Mouse (Mus musculus) embryonic facial prominence, embryonic 15.5 days (tissue): ENCODE measurements around the gene Ncoa5. TPM values are rescaled to one million over a fixed set of nuclear protein-coding genes. Genes with fewer than 3 reads are reported as not detected.

Experiments used
- ATAC-seq: fragments of 200-750 bp; cut with Nextera tagmentation; 2 replicates; pipeline ENCODE4 v1.8.0; 2017; ENCODE audit warnings: low read depth, moderate TSS enrichment; ENCODE audit not compliant: insufficient number of reproducible peaks, low FRiP score, low TSS enrichment
- H3K27ac ChIP-seq: fragments of 300-500 bp; sonication (generic); replicated peaks from 2 replicates; pipeline ENCODE4 v1.5.1; 2015; ENCODE audit warnings: mild to moderate bottlenecking, inconsistent platforms
- H3K27me3 ChIP-seq: fragments of 300-500 bp; sonication (generic); 2 replicates; pipeline ENCODE4 v1.6.1; 2015; ENCODE audit warnings: inconsistent platforms
- H3K36me3 ChIP-seq: fragments of 300-500 bp; sonication (generic); 2 replicates; pipeline ENCODE4 v1.6.1; 2015; ENCODE audit warnings: mild to moderate bottlenecking, inconsistent platforms
- H3K4me1 ChIP-seq: fragments of 300-500 bp; sonication (generic); 2 replicates; pipeline ENCODE4 v1.6.1; 2015; ENCODE audit warnings: inconsistent platforms
- H3K4me2 ChIP-seq: fragments of 300-500 bp; sonication (generic); replicated peaks from 2 replicates; pipeline ENCODE4 v1.6.1; 2015; ENCODE audit warnings: mild to moderate bottlenecking, inconsistent platforms
- H3K4me3 ChIP-seq: fragments of 300-500 bp; sonication (generic); replicated peaks from 2 replicates; pipeline ENCODE4 v1.5.1; 2015; ENCODE audit warnings: mild to moderate bottlenecking, inconsistent platforms
- H3K9ac ChIP-seq: fragments of 300-500 bp; sonication (generic); 2 replicates; pipeline ENCODE4 v1.6.1; 2015; ENCODE audit warnings: inconsistent platforms
- H3K9me3 ChIP-seq: fragments of 300-500 bp; sonication (generic); replicated peaks from 2 replicates; pipeline ENCODE4 v1.6.1; 2016; ENCODE audit warnings: inconsistent platforms
- WGBS: fragments of 180-500 bp; shearing (Covaris S2); methylation state at CpG from one replicate; pipeline ENCODE4 v1.1.7; 2015; 5-methylcytosine and 5-hydroxymethylcytosine counted together
- polyA plus RNA-seq: library from polyadenylated mRNA; unstranded; fragments of >200 nt; fragmentation: Nextera tagmentation; extraction: Ambion mirVana; gene quantifications from 2 replicates; pipeline ENCODE4 v1.2.1, GENCODE M21; 2015

The Ncoa5 gene
- polyA plus RNA-seq, 1 experiment from 2014 or later: 67.0 TPM

DNA sequence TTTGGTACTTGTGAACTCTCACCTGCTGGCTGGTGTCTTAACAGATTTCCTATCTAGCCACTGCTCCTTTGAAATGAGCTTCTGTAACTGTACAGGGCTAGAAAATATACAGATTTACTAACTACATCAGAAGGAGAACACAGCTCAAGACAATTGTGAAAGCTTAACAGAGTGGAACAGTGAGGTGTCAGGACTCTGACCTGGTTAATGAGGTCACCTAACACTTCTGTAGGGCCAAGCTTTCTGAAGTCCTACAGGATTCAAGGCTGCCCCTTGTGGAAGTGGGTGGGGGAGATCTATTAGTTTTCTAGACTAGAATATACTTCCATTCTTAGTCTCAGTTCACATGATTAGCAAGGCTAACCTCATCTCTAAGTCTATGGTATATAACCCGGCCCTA is 26.7 kb downstream of the Ncoa5 start:
- WGBS: 95% methylated on average over 1 of the region's 1 CpGs
- Histone ChIP-seq H3K27me3 (no peaks in the 10 kb centered on the region), H3K9me3 (no peaks in the 10 kb centered on the region), H3K4me3 (no peak overlapping the region), H3K27ac (no peak overlapping the region), H3K36me3 (peaks cover 99% of the 10 kb centered on the region), H3K4me1 (no peaks in the 10 kb centered on the region), H3K9ac (no peak overlapping the region), H3K4me2 (no peak overlapping the region)
- no peak for ATAC-seq

- no peaks in the 10 kb centered on the region for H3K27me3 ChIP-seq
- 95% methylated on average over 4 of the region's 4 CpGs for WGBS
- H3K27ac ChIP-seq: no peak overlapping the region
- no peak for ATAC-seq
- no peak overlapping the region for H3K4me3 ChIP-seq
- no peak overlapping the region for H3K9ac ChIP-seq
- no peak overlapping the region for H3K4me2 ChIP-seq
- peaks cover 99% of the 10 kb centered on the region for H3K36me3 ChIP-seq
- H3K4me1 ChIP-seq: no peaks in the 10 kb centered on the region
- no peaks in the 10 kb centered on the region for H3K9me3 ChIP-seq
These were observed 27.9 kb downstream of the Ncoa5 start for GRCm38 (mm10) chr2:165006813-165007212.

GRCm38 (mm10) chr2:165004237-165004636 is 30.4 kb downstream of the Ncoa5 start:
- no peaks in the 10 kb centered on the region for H3K4me1 ChIP-seq
- peaks cover 99% of the 10 kb centered on the region for H3K36me3 ChIP-seq
- no peak overlapping the region for H3K9ac ChIP-seq
- ATAC-seq: no peak
- peaks cover 8% of the 10 kb centered on the region; the same call in 1 of the 2 replicates for H3K27me3 ChIP-seq
- H3K4me3 ChIP-seq: no peak overlapping the region
- WGBS: 83% methylated on average over 10 of the region's 10 CpGs
- H3K9me3 ChIP-seq: no peaks in the 10 kb centered on the region
- no peak overlapping the region for H3K4me2 ChIP-seq
- H3K27ac ChIP-seq: no peak overlapping the region

- Histone ChIP-seq H3K9me3 (no peaks in the 10 kb centered on the region), H3K27ac (no peak overlapping the region), H3K36me3 (peaks cover 89% of the 10 kb centered on the region), H3K4me3 (no peak overlapping the region), H3K9ac (no peak overlapping the region), H3K4me2 (no peak overlapping the region), H3K4me1 (peaks cover 8% of the 10 kb centered on the region), H3K27me3 (peaks cover 19% of the 10 kb centered on the region)
- WGBS: 86% methylated on average over 3 of the region's 3 CpGs
- no peak for ATAC-seq
These were observed 31.6 kb downstream of the Ncoa5 start for GRCm38 (mm10) chr2:165003108-165003507.

DNA sequence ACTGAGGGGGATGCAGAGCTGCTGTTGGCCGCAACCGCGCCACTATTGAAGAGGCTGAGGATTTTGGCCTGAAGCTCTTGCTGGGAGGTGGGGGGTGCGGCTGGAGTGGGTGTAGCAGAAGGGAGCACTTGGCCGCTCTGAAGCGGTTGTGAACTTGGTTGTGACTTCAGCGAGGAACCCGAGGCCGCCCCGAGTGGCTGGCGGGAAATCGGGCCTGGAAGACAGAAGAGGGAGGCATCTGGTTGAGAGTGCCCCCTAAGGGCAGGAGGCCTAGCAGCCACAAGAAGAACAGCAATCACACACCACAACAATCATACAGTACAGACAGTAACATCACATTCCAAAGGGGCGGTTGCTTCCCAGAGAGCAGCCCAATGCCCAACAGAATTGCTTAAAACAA is 32.7 kb downstream of the Ncoa5 start:
- H3K4me2 ChIP-seq: no peak overlapping the region
- no peak overlapping the region for H3K9ac ChIP-seq
- H3K27me3 ChIP-seq: peaks cover 31% of the 10 kb centered on the region
- no peak overlapping the region for H3K4me3 ChIP-seq
- H3K36me3 ChIP-seq: peaks cover 77% of the 10 kb centered on the region
- no peaks in the 10 kb centered on the region for H3K9me3 ChIP-seq
- H3K4me1 ChIP-seq: peaks cover 19% of the 10 kb centered on the region
- no peak overlapping the region for H3K27ac ChIP-seq
- no peak for ATAC-seq
- WGBS: 91% methylated on average over 13 of the region's 13 CpGs

DNA sequence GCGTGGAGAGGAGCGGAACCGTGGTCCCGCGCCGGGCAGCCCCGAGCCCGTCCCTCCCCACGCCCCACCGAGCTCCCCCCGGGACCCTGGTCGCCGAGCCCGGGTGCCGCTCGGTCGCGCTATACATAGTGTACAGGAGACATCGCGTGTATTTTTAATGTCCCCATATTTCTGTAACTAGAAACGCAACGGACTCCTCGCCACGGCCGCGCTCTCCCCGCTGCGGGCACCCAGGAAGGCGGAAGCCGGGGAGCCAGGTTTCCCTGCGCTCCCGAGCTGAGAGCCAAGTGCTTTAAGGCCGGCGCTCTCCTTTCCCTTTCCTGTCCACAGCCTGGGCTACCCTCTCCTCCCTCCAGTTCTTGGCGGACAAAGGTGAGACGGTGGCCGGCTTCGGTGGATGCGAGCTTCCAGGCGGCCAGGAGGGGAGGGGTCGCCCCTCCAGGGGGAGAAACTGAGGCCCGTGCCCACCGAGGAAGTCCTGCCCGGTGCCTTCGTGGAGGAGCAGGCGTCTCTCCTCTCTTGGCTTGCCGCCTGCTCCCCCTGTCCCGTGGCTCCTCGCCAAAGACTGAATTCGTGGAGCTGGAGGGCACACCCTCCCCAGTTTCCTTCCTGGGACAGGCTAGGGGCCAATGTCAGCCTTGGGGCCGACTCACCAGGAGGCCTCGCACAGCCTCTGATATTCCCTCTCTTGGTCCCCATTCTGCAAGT is 36.8 kb downstream of the Ncoa5 start:
- no peak for ATAC-seq
- H3K4me3 ChIP-seq: peak overlapping the region; percentile 40
- peaks cover 37% of the 10 kb centered on the region for H3K36me3 ChIP-seq
- H3K4me1 ChIP-seq: peaks cover 22% of the 10 kb centered on the region
- peak overlapping the region; percentile 67 for H3K4me2 ChIP-seq
- WGBS: under 1% methylated on average over 51 of the region's 52 CpGs
- H3K9ac ChIP-seq: peak overlapping the region; percentile 15
- H3K9me3 ChIP-seq: no peaks in the 10 kb centered on the region
- no peak overlapping the region for H3K27ac ChIP-seq
- peaks cover 57% of the 10 kb centered on the region for H3K27me3 ChIP-seq

DNA sequence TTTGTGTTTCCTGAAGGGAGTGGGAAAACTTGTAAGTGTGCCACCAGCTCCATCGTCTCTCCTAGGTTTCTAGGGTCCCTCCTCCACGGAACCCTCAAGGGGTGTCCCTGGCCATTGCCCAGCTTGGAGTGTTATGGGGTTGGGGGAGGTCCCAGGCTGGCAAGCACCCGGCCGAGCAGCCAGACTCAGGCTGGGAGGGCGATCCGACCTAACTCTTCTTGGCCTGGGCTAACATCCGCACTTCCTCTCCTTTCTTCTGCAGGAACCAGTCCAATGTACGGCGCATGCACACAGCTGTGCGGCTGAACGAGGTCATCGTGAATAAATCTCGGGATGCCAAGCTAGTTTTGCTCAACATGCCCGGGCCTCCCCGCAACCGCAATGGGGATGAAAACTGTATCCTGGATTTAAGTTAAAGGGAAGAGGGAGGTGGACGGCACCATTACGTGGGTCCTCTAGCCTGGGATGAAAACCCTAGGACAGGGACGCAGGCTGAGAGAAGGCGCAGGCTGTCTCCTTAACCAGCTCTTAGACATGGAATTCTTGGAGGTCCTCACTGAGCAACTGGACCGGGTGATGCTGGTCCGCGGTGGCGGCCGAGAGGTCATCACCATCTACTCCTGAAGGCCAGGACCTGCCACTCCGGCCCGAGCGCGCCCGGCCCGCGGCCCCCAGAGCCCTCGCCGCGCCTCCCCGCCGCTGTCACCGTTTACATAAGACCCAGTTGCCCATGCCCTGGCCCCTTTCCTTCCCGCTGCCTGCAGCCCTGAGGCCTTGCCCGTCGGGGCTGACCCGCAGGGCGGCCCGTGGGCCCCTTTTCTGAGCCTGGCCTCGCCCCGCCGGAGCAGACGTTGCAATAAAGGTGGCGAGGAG is 37.6 kb downstream of the Ncoa5 start:
- H3K36me3 ChIP-seq: peaks cover 30% of the 10 kb centered on the region
- peak overlapping the region; percentile 67 for H3K4me2 ChIP-seq
- ATAC-seq: no peak
- H3K27ac ChIP-seq: no peak overlapping the region
- peaks cover 57% of the 10 kb centered on the region for H3K27me3 ChIP-seq
- H3K4me3 ChIP-seq: peak overlapping the region; percentile 40
- WGBS: 6% methylated on average over 49 of the region's 49 CpGs
- H3K4me1 ChIP-seq: peaks cover 22% of the 10 kb centered on the region
- H3K9me3 ChIP-seq: no peaks in the 10 kb centered on the region
- H3K9ac ChIP-seq: 0 out of 2 replicates have a peak overlapping the region, but pooled peaks have one; percentile 15

DNA sequence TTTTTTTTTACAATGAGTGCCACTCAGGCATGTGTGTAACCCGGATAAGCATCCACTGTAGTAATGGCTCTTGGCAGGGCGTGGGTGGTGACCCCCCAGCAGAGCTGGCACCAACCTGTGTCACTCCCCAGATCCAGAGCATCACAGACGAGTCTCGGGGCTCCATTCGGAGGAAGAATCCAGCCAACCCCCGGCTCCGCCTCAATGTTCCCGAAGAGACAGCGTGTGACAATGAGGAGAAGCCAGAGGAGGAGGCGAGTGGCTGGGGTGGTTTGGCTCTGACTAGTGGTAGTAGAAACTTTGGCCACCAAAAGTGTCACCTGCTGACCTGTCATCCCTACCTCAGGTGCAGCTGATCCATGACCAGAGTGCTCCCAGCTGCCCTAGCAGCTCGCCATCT is 38.7 kb downstream of the Ncoa5 start:
- Histone ChIP-seq H3K4me2 (no peak overlapping the region), H3K4me3 (no peak overlapping the region), H3K9ac (no peak overlapping the region), H3K4me1 (peaks cover 22% of the 10 kb centered on the region), H3K9me3 (no peaks in the 10 kb centered on the region), H3K27me3 (peaks cover 60% of the 10 kb centered on the region), H3K27ac (no peak overlapping the region), H3K36me3 (peaks cover 18% of the 10 kb centered on the region)
- 67% methylated on average over 11 of the region's 11 CpGs for WGBS
- ATAC-seq: no peak

GRCm38 (mm10) chr2:164994659-164995428 is 39.8 kb downstream of the Ncoa5 start:
- Histone ChIP-seq H3K9ac (no peak overlapping the region), H3K9me3 (no peaks in the 10 kb centered on the region), H3K4me1 (peaks cover 22% of the 10 kb centered on the region), H3K27ac (no peak overlapping the region), H3K4me3 (no peak overlapping the region), H3K36me3 (peaks cover 7% of the 10 kb centered on the region), H3K4me2 (no peak overlapping the region), H3K27me3 (peaks cover 58% of the 10 kb centered on the region)
- 57% methylated on average over 21 of the region's 21 CpGs for WGBS
- ATAC-seq: no peak

- no peaks in the 10 kb centered on the region for H3K9me3 ChIP-seq
- no peak overlapping the region for H3K9ac ChIP-seq
- no peak overlapping the region for H3K4me3 ChIP-seq
- peaks cover under 1% of the 10 kb centered on the region; the same call in 1 of the 2 replicates for H3K36me3 ChIP-seq
- H3K4me2 ChIP-seq: no peak overlapping the region
- H3K27ac ChIP-seq: no peak overlapping the region
- ATAC-seq: no peak
- WGBS: 87% methylated on average over 11 of the region's 11 CpGs
- peaks cover 51% of the 10 kb centered on the region for H3K27me3 ChIP-seq
- H3K4me1 ChIP-seq: peaks cover 22% of the 10 kb centered on the region
These were observed 40.5 kb downstream of the Ncoa5 start for GRCm38 (mm10) chr2:164994156-164994555.

GRCm38 (mm10) chr2:164991808-164992207 is 42.9 kb downstream of the Ncoa5 start:
- Histone ChIP-seq H3K27ac (no peak overlapping the region), H3K4me1 (peaks cover 1% of the 10 kb centered on the region), H3K27me3 (peaks cover 28% of the 10 kb centered on the region), H3K4me2 (no peak overlapping the region), H3K9ac (no peak overlapping the region), H3K36me3 (no peaks in the 10 kb centered on the region), H3K4me3 (no peak overlapping the region), H3K9me3 (no peaks in the 10 kb centered on the region)
- WGBS: 34% methylated on average over 10 of the region's 10 CpGs
- no peak for ATAC-seq
